Mouse (Mus musculus): ENCODE measurements around the gene Prlr.

Gene Prlr

DNA sequence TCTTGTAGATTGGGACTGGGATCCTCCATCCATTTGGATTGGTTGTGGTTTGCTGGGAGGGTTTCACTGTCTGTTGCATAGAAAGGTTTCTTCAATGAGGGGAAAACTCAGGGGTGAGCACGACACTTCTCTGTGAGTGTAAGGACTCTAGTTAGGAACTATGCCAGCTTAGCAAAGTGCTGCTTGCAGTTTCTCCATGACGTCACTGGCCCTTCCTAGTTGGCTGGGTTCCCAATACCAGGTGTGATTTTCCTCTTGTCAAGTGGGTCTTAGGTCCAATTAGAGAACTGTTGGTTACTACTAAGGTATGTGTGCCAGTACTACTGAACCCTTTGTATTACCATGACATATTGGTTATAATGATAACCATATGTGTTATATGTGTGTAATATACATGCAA lies 51.6 kb downstream of the Prlr start:
- no peak for DNase-seq (ENCODE audit: extremely low spot score, low spot score)

DNA sequence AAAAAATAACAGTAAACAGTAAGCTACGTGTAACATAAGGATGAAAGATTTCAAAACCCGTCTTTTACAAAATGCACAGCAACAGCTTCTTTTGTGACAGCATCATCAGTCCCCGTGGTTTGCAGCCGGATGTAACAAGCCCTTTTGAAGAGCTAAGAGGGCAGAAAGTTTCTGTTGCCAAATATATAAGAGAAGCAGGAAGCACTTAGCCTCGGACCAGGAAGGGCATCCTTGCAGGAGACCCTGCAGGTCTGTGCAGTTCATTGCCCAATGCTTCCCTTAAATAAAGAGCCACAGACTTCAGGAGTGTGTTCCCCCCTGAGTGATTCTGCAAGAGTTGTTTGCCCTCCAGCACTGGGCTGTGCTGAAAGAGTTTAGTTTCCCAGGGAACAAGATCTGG lies 58.9 kb downstream of the Prlr start:
- no peak for DNase-seq (ENCODE audit: extremely low spot score, low spot score)

DNA sequence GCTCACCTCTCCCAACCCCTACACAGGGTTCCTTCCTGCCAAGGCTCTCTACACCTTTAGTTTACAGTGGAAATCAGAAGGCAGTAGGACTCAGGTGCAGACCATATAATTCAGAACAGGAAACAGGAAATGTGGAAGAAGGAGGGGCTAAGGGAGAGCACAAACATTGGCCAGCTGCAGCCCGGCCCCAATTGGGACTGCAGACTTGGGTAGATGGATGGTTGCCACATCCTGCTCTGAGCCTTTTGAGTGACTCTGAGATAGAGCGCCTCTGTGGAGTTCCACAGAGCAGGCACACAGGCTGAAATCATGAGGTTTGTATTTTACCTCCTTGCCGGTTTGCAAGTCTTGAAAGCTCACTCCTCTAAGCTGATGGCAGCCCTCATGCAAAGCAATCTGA lies 59.8 kb downstream of the Prlr start:
- DNase-seq (ENCODE audit: extremely low spot score, low spot score), result no peak

GRCm38 (mm10) chr15:10238454-10238853 lies 61.4 kb downstream of the Prlr start:
- DNase-seq (ENCODE audit: extremely low spot score, low spot score), result no peak

GRCm38 (mm10) chr15:10240228-10240795 lies 63.3 kb downstream of the Prlr start:
- no peak for DNase-seq (ENCODE audit: extremely low spot score, low spot score)

DNA sequence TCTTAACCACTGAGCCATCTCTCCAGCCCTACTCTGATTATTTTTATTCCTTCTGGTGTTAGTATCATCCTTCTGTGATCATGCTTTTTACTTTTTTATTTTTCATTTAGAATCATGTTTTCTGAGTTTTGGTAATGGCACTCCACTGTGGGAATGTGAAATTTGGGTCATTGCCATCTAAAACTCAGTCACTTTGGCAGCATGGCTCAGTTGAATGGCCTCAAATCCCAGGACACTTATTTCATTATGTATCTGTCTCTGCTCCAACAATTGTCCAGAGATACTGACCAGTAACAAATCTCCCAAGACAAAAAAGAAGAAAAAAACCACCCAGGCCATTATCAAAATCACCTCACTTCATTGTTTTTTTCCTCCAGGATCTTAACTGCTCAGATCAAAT lies 65.2 kb downstream of the Prlr start:
- no peak for DNase-seq (ENCODE audit: extremely low spot score, low spot score)

- DNase-seq (ENCODE audit: extremely low spot score, low spot score), result no peak
Observed at GRCm38 (mm10) chr15:10249285-10249684, 72.2 kb downstream of the Prlr start.

DNA sequence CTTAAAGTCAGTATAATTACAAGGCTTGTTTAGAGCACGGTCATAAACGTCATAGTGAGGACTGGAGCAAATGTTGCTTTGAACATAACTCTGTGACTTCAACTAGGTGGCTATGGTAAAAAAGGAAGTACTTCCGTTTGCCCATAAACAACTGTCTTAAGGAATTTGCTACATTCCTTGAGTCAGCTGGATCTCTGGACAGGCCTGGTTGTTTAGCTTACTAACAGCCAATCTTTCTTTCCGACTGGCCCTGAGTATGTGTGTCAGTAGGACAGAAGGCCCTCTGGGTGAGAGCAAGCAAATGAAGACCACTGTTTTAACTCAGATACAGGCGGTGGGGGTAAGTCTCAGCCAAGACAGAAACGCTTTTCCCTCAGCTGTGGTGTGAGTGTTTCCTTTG lies 73.7 kb downstream of the Prlr start:
- DNase-seq (ENCODE audit: extremely low spot score, low spot score), result no peak

GRCm38 (mm10) chr15:10252526-10252925 lies 75.5 kb downstream of the Prlr start:
- no peak for DNase-seq (ENCODE audit: extremely low spot score, low spot score)

DNA sequence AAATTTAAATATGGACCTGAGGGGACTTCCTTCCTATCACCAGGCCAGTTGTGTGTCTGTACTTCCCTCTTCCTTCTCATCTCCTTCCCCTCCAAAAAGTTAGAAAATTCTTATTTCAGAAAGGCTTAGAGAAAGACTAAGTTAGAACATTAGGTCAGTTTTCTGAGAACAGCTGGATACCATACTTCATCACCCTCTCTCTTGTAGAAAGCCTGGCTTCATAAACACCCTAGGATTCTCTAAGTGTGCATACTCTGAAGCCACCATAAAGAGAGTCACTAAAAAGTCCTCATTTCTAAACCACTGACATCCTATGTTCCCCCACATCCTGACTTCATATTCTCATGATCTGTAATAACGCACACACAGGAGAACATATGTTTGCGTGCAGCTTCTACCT lies 85.2 kb downstream of the Prlr start:
- DNase-seq (ENCODE audit: extremely low spot score, low spot score), result no peak

DNA sequence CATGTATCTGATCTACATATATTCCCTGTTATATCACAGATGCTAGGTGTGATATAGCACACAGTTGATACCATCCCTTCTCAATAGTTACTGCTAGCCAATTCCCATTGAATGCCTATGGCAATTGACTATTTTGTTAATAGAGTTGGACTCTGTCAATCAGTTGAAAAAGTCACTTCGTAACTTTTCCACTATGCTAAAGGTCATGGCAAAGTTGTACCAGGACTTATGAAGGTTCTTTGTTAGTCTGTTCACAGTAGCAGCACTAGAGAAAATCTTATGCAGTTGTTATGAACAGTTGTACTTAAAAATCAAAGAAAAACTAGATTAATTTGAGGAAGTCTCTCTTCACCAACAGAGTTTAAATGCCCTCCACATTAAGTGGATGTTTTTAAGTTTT lies 85.6 kb downstream of the Prlr start:
- DNase-seq (ENCODE audit: extremely low spot score, low spot score), result no peak

DNA sequence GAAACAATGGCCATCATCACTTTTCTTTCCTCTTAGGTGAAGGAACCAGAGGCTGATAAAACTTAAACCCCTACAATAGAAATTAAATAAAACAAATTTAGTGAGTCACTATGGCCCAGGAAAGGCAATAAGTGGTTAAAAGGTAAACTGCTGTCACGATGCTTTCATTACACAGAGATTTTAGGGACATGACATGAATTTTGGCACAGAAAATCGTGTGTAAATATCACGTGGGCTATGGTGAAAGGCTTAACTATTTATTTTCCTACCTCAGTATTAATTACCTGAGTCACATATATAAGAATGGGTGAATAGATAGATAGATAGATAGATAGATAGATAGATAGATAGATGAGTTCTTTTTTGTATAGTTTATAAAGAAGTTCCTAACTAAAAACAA lies 86.4 kb downstream of the Prlr start:
- DNase-seq (ENCODE audit: extremely low spot score, low spot score), result no peak

- no peak for DNase-seq (ENCODE audit: extremely low spot score, low spot score)
Observed at GRCm38 (mm10) chr15:10264885-10265284, 87.8 kb downstream of the Prlr start.

DNA sequence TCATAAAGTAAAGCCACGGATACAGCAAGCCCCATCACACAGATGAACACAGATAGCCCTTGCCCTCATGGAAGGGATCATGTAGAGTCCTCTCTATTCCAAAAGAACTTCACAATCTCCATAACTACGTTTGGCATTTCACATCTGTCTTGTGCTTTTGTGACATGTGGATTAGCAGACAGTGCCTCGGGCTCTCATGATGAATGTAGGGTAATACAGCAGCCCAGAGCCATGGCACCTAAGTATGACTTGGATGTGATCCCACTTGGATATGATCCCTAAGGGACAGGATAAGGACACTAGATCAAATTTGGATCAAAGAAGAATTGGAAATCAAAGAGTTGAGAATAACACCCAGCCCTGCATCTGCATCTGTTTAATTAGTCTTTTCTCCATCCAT lies 90.2 kb downstream of the Prlr start:
- no peak for DNase-seq (ENCODE audit: extremely low spot score, low spot score)

GRCm38 (mm10) chr15:10276386-10276785 lies 99.3 kb downstream of the Prlr start:
- no peak for DNase-seq (ENCODE audit: extremely low spot score, low spot score)

DNA sequence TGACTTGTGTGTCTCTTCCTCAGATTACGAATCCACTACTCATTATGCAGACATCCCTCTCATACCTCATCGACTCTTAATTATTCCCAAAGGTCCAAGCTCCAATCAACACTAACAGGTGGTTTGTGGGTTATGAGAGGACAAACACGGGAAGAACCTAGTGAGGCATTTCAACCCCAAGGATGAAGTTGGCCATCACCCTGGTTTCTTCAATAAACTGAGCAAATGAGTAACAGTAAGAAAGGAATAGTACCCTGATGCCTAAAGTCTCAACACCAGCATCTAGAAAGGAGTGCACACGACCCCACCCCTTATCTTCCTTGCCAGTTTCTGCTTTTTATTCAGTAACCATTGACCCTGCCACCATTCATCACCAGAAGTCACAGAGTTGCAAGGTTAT lies 100.4 kb downstream of the Prlr start:
- DNase-seq (ENCODE audit: extremely low spot score, low spot score), result no peak

DNA sequence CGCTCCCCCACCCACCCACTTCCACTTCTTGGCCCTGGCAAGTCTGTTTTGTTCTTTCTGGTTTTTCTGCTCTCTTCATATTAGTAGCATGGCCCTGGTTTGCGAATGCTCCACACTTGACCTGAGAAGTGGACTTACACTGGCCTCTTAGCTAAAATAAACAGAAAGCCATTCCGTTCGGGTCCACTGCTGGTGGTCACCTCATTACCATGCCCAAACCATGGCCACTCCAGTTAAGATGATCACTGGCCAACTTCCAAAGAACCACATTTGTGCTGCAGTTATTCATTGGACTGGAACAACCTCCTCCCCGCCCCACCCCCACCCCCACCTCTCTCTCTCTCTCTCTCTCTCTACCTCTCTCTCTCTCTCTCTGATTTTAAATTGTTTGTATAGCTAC lies 104.5 kb downstream of the Prlr start:
- no peak for DNase-seq (ENCODE audit: extremely low spot score, low spot score)

DNA sequence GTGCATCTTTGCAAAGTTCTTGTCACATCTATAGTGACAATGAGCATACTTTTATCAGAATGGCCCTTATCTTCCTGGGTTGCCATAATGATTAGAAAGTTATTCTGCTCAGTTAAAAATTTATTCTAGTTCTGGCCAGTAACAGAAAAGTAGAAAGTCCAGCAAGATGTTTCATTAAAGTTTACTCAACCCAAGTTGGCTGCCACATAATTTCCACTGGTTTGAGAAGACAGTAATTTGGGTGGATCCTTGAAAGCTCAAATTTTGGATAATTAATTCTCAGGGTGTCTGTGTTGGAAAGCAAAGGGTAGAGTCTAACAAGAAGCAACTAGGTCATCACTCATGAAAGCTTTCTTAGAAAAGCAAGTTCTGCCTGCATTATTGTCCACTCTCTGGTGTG lies 106.6 kb downstream of the Prlr start:
- no peak for DNase-seq (ENCODE audit: extremely low spot score, low spot score)

DNA sequence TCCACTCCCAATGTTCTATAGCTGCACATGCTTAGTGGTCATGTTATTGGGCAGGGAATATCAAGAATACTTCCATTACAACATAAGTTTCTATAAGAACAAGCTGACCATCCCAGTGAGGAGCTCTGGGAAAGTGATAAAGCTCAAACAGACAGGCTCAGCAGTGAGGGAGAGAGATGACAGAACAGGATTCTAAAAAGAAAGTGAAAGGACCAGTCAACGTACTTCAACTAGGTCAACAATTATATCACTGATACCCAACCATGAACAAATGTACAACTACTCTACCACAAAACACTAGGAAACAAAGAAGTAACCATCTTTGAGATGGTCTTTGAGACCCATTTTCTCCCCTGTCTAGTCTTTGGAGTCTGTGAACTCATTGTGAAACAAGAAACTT lies 119.5 kb downstream of the Prlr start:
- no peak for DNase-seq (ENCODE audit: extremely low spot score, low spot score)

- no peak for DNase-seq (ENCODE audit: extremely low spot score, low spot score)
Observed at GRCm38 (mm10) chr15:10298058-10298457, 121.0 kb downstream of the Prlr start.

DNA sequence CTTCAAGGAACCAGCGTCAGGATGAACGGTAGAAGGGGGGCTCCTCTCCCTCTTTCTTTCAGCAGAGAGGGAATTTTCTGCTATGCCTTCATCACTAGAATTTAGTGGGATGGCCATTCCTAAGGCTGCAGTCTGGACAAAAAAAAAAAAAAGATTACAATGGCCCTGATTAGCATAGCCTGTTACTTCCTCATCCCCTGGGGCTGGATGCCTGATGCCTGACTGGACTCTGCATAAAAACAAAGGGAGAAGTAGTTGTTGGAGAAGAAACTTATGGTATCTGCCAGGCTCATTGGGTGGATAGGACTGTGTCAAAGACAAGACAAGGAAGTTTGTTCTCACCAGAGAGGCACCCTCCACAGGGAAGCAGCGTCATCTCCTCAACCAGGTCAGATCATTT lies 122.4 kb downstream of the Prlr start:
- no peak for DNase-seq (ENCODE audit: extremely low spot score, low spot score)

- no peak for DNase-seq (ENCODE audit: extremely low spot score, low spot score)
Observed at GRCm38 (mm10) chr15:10306461-10306860, 129.4 kb downstream of the Prlr start.

- no peak for DNase-seq (ENCODE audit: extremely low spot score, low spot score)
Observed at GRCm38 (mm10) chr15:10311826-10312225, 134.8 kb downstream of the Prlr start.
